Mouse (Mus musculus) embryonic facial prominence, embryonic 14.5 days (tissue): ENCODE results near the gene Prune2. TPM values are rescaled to one million over a fixed set of nuclear protein-coding genes. Genes with fewer than 3 reads are reported as not detected.
A peak's percentile ranks its signal among the peaks of the same experiment; 100 is the strongest.

Experiments used
- ATAC-seq: fragments of 200-750 bp; cut with Nextera tagmentation; 2 replicates; pipeline ENCODE4 v1.8.0; 2017; ENCODE audit warnings: low read depth, moderate number of reproducible peaks, moderate TSS enrichment
- DNase-seq: peaks from one replicate; pipeline ENCODE4 v3.0.0-alpha.2; 2015; ENCODE audit warnings: low spot score
- H3K27ac ChIP-seq: fragments of 300-500 bp; sonication (generic); replicated peaks from 2 replicates; pipeline ENCODE4 v1.5.1; 2014; ENCODE audit warnings: low read depth, mild to moderate bottlenecking, low read length, moderate library complexity
- H3K27me3 ChIP-seq: fragments of 300-500 bp; sonication (generic); replicated peaks from 2 replicates; pipeline ENCODE4 v1.6.1; 2014; ENCODE audit warnings: low read length; ENCODE audit not compliant: control insufficient read depth, insufficient read depth
- H3K36me3 ChIP-seq: fragments of 300-500 bp; sonication (generic); 2 replicates; pipeline ENCODE4 v1.6.1; 2014; ENCODE audit warnings: low read length, mixed read lengths; ENCODE audit not compliant: control insufficient read depth, insufficient read depth
- H3K4me1 ChIP-seq: fragments of 300-500 bp; sonication (generic); 2 replicates; pipeline ENCODE4 v1.6.1; 2014; ENCODE audit warnings: antibody characterized with exemption, low read length; ENCODE audit not compliant: control insufficient read depth, insufficient read depth
- H3K4me2 ChIP-seq: fragments of 300-500 bp; sonication (generic); 2 replicates; pipeline ENCODE4 v1.6.1; 2014; ENCODE audit warnings: low read depth, mild to moderate bottlenecking, low read length, moderate library complexity, mixed read lengths
- H3K4me3 ChIP-seq: fragments of 300-500 bp; sonication (generic); 2 replicates; pipeline ENCODE4 v1.5.1; 2014; ENCODE audit warnings: low read depth, mild to moderate bottlenecking, low read length
- H3K9ac ChIP-seq: fragments of 300-500 bp; sonication (generic); 2 replicates; pipeline ENCODE4 v1.6.1; 2014; ENCODE audit warnings: low read depth, mild to moderate bottlenecking, low read length, moderate library complexity, mixed read lengths
- H3K9me3 ChIP-seq: fragments of 300-500 bp; sonication (generic); 2 replicates; pipeline ENCODE4 v1.6.1; 2016; ENCODE audit warnings: low read length; ENCODE audit not compliant: control insufficient read depth
- WGBS: fragments of 180-500 bp; shearing (Covaris S2); extraction: QIAGEN DNeasy Blood & Tissue Kit; methylation state at CpG from one replicate; pipeline ENCODE4 v1.1.7; 2014; 5-methylcytosine and 5-hydroxymethylcytosine counted together
- polyA plus RNA-seq: library from polyadenylated mRNA; unstranded; fragments of >200 nt; fragmentation: Nextera tagmentation; extraction: Ambion mirVana; gene quantifications from 2 replicates; pipeline ENCODE4 v1.2.1, GENCODE M21; 2014

Prune2 gene
- polyA plus RNA-seq, 1 experiment from 2014 or later = 5.8 TPM

- Histone ChIP-seq H3K36me3 (no peaks in the 10 kb centered on the region), H3K4me3 (no peak overlapping the region), H3K27me3 (no peaks in the 10 kb centered on the region), H3K9me3 (no peaks in the 10 kb centered on the region), H3K4me1 (no peaks in the 10 kb centered on the region), H3K27ac (no peak overlapping the region), H3K4me2 (no peak overlapping the region), H3K9ac (no peak overlapping the region)
- WGBS = 88% methylated on average over 3 of the region's 3 CpGs
- no peak for ATAC-seq
- DNase-seq = no peak
Observed at GRCm38 (mm10) chr19:16978910-16979309, 23.0 kb downstream of the Prune2 start.

GRCm38 (mm10) chr19:16981743-16982142 lies 25.8 kb downstream of the Prune2 start:
- H3K4me1 ChIP-seq = no peaks in the 10 kb centered on the region
- H3K27ac ChIP-seq = no peak overlapping the region
- no peaks in the 10 kb centered on the region for H3K9me3 ChIP-seq
- DNase-seq = no peak
- H3K27me3 ChIP-seq = no peaks in the 10 kb centered on the region
- 88% methylated on average over 4 of the region's 4 CpGs for WGBS
- H3K9ac ChIP-seq = no peak overlapping the region
- no peak for ATAC-seq
- H3K4me3 ChIP-seq = no peak overlapping the region
- H3K36me3 ChIP-seq = no peaks in the 10 kb centered on the region
- H3K4me2 ChIP-seq = no peak overlapping the region

- H3K27ac ChIP-seq = no peak overlapping the region
- 44% methylated on average over 5 of the region's 5 CpGs for WGBS
- no peak overlapping the region for H3K4me3 ChIP-seq
- no peak overlapping the region for H3K4me2 ChIP-seq
- ATAC-seq (no peak), DNase-seq (peak; percentile 26)
- no peak overlapping the region for H3K9ac ChIP-seq
- no peaks in the 10 kb centered on the region for H3K36me3 ChIP-seq
- no peaks in the 10 kb centered on the region for H3K4me1 ChIP-seq
- H3K9me3 ChIP-seq = no peaks in the 10 kb centered on the region
- H3K27me3 ChIP-seq = no peaks in the 10 kb centered on the region
Observed at GRCm38 (mm10) chr19:16984897-16985296, 29.0 kb downstream of the Prune2 start.

- DNase-seq (peak; percentile 49), ATAC-seq (no peak)
- Histone ChIP-seq H3K9ac (no peak overlapping the region), H3K27ac (no peak overlapping the region), H3K9me3 (no peaks in the 10 kb centered on the region), H3K4me2 (no peak overlapping the region), H3K36me3 (no peaks in the 10 kb centered on the region), H3K27me3 (no peaks in the 10 kb centered on the region), H3K4me1 (no peaks in the 10 kb centered on the region), H3K4me3 (no peak overlapping the region)
- 75% methylated on average over 11 of the region's 11 CpGs for WGBS
Observed at GRCm38 (mm10) chr19:16987984-16988383, 32.1 kb downstream of the Prune2 start.

GRCm38 (mm10) chr19:16992151-16992550 lies 36.2 kb downstream of the Prune2 start:
- no peak overlapping the region for H3K9ac ChIP-seq
- no peaks in the 10 kb centered on the region for H3K36me3 ChIP-seq
- H3K9me3 ChIP-seq = no peaks in the 10 kb centered on the region
- no peaks in the 10 kb centered on the region for H3K27me3 ChIP-seq
- H3K4me2 ChIP-seq = no peak overlapping the region
- no peak overlapping the region for H3K27ac ChIP-seq
- no peaks in the 10 kb centered on the region for H3K4me1 ChIP-seq
- no peak overlapping the region for H3K4me3 ChIP-seq
- DNase-seq (no peak), ATAC-seq (no peak)
- 86% methylated on average over 4 of the region's 4 CpGs for WGBS

GRCm38 (mm10) chr19:16994260-16994659 lies 38.3 kb downstream of the Prune2 start:
- no peaks in the 10 kb centered on the region for H3K27me3 ChIP-seq
- no peak overlapping the region for H3K9ac ChIP-seq
- no peak overlapping the region for H3K27ac ChIP-seq
- DNase-seq = no peak
- no peaks in the 10 kb centered on the region for H3K9me3 ChIP-seq
- H3K4me3 ChIP-seq = no peak overlapping the region
- H3K36me3 ChIP-seq = no peaks in the 10 kb centered on the region
- H3K4me2 ChIP-seq = no peak overlapping the region
- 68% methylated on average over 8 of the region's 8 CpGs for WGBS
- no peaks in the 10 kb centered on the region for H3K4me1 ChIP-seq
- no peak for ATAC-seq

- 72% methylated on average over 7 of the region's 7 CpGs for WGBS
- no peak overlapping the region for H3K27ac ChIP-seq
- no peaks in the 10 kb centered on the region for H3K36me3 ChIP-seq
- no peaks in the 10 kb centered on the region for H3K27me3 ChIP-seq
- no peaks in the 10 kb centered on the region for H3K4me1 ChIP-seq
- no peak overlapping the region for H3K4me2 ChIP-seq
- H3K9me3 ChIP-seq = no peaks in the 10 kb centered on the region
- peak; percentile 6 for DNase-seq
- H3K4me3 ChIP-seq = no peak overlapping the region
- ATAC-seq = no peak
- no peak overlapping the region for H3K9ac ChIP-seq
Observed at GRCm38 (mm10) chr19:16997915-16998314, 42.0 kb downstream of the Prune2 start.

GRCm38 (mm10) chr19:17006220-17006907 lies 50.4 kb downstream of the Prune2 start:
- 76% methylated on average over 17 of the region's 17 CpGs for WGBS
- ATAC-seq (no peak), DNase-seq (no peak)
- H3K27me3 ChIP-seq = no peaks in the 10 kb centered on the region
- H3K36me3 ChIP-seq = no peaks in the 10 kb centered on the region
- no peaks in the 10 kb centered on the region for H3K4me1 ChIP-seq
- no peak overlapping the region for H3K27ac ChIP-seq
- no peak overlapping the region for H3K9ac ChIP-seq
- no peaks in the 10 kb centered on the region for H3K9me3 ChIP-seq
- no peak overlapping the region for H3K4me2 ChIP-seq
- no peak overlapping the region for H3K4me3 ChIP-seq
